Mouse (Mus musculus) heart, embryonic 14.5 days (tissue): ENCODE results near the gene Ccdc167. TPM values are rescaled to one million over a fixed set of nuclear protein-coding genes. Genes with fewer than 3 reads are reported as not detected.

ENCODE experiments used
- ATAC-seq: fragments of 200-750 bp; cut with Nextera tagmentation; 2 replicates; pipeline ENCODE4 v1.8.0; 2017; ENCODE audit warnings: low read depth, moderate TSS enrichment; ENCODE audit not compliant: insufficient number of reproducible peaks, insufficient read depth, low FRiP score
- H3K27ac ChIP-seq, 2 experiments: fragments of 200-500 bp in 1 of 2; fragments of 300-500 bp in 1 of 2; sonication (generic) in 1 of 2; replicated peaks in 1 of 2; 2 replicates each; pipeline ENCODE4 v1.5.1; 2012 to 2014; ENCODE audit warnings: low read depth in 2 of 2, low read length in 2 of 2, control low read depth in 1 of 2, mild to moderate bottlenecking in 1 of 2, mixed read lengths in 1 of 2; ENCODE audit not compliant: control insufficient read depth in 1 of 2, insufficient read depth in 1 of 2
- H3K27me3 ChIP-seq: fragments of 300-500 bp; sonication (generic); 2 replicates; pipeline ENCODE4 v1.6.1; 2014; ENCODE audit warnings: mild to moderate bottlenecking, low read length, control low read depth; ENCODE audit not compliant: control insufficient read depth, insufficient read depth
- H3K36me3 ChIP-seq: fragments of 300-500 bp; sonication (generic); 2 replicates; pipeline ENCODE4 v1.6.1; 2014; ENCODE audit warnings: mild to moderate bottlenecking, control low read depth, low read length, mixed read lengths; ENCODE audit not compliant: control insufficient read depth, insufficient read depth
- H3K4me1 ChIP-seq, 2 experiments: fragments of 200-500 bp in 1 of 2; fragments of 300-500 bp in 1 of 2; sonication (generic) in 1 of 2; 2 replicates each; pipeline ENCODE4 v1.6.1; 2012 to 2014; ENCODE audit warnings: low read length in 2 of 2, control low read depth in 1 of 2, mixed read lengths in 1 of 2; ENCODE audit not compliant: control insufficient read depth in 2 of 2, insufficient read depth in 2 of 2
- H3K4me2 ChIP-seq: fragments of 300-500 bp; sonication (generic); 2 replicates; pipeline ENCODE4 v1.6.1; 2014; ENCODE audit warnings: mild to moderate bottlenecking, low read length
- H3K4me3 ChIP-seq, 2 experiments: fragments of 200-500 bp in 1 of 2; fragments of 300-500 bp in 1 of 2; sonication (generic) in 1 of 2; 2 replicates each; pipeline ENCODE4 v1.5.1; 2012 to 2014; ENCODE audit warnings: low read length in 2 of 2, mild to moderate bottlenecking in 2 of 2, control low read depth in 1 of 2, low read depth in 1 of 2, moderate library complexity in 1 of 2; ENCODE audit not compliant: control insufficient read depth in 1 of 2, insufficient read depth in 1 of 2
- H3K9ac ChIP-seq: fragments of 300-500 bp; sonication (generic); 2 replicates; pipeline ENCODE4 v1.6.1; 2014; ENCODE audit warnings: mild to moderate bottlenecking, low read length
- H3K9me3 ChIP-seq: fragments of 300-500 bp; sonication (generic); 2 replicates; pipeline ENCODE4 v1.6.1; 2016; ENCODE audit warnings: low read length, control low read depth; ENCODE audit not compliant: control insufficient read depth
- WGBS: fragments of 180-500 bp; shearing (Covaris S2); extraction: QIAGEN DNeasy Blood & Tissue Kit; methylation state at CpG from one replicate; pipeline ENCODE4 v1.1.7; 2014; 5-methylcytosine and 5-hydroxymethylcytosine counted together
- polyA plus RNA-seq: library from polyadenylated mRNA; unstranded; fragments of >200 nt; fragmentation: Nextera tagmentation; extraction: Ambion mirVana; gene quantifications from 2 replicates; pipeline ENCODE4 v1.2.1, GENCODE M21; 2014

Ccdc167 gene
- polyA plus RNA-seq: 17.8 and 19.5 TPM in 2 replicates

DNA sequence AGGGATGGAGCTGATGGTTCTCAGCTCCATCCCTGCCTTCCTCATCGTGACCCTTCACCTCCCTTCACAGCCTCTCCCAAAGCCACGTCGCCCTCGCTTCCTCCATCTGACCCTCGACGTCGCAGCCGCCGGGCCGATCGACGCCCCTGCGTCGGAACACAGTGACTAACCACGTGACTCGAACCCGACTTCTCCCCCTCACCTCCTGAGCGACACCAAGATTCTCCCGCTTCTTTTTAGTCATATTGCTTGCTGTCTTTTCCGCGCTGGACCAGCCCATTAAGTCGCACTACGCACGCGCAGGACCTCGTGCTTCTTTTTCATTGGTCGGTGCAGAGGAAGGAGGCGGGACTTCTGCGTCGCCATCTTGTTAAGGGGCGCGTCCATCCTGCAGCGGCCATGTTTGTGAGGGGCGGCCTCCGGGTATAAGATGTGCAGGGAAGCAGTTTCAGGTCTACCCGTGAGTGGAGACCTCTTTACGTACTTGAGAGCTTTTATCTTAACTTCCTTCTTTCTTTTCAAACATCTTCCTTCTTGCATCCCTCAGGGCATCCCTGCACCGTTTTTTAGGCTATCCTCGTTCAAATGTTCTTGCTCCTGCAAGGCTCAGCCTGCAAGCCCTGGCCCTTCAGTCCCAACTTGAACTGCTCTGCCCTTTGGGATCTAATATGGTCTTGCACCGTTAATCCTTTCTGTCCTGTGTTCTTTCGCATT lies at the start of gene Ccdc167:
Gene Ccdc167, minus strand, starts transcription at position 313 of the 714 bp plus-strand sequence.
- H3K9me3 ChIP-seq: no peaks in the 10 kb centered on the region
- H3K27ac ChIP-seq: 0 out of 4 replicates have a peak within 1 kb of the TSS, but pooled peaks of 1 of the 2 experiments have one; percentile 3
- H3K27me3 ChIP-seq: no peaks in the 10 kb centered on the region
- 5% methylated on average over 41 of the region's 41 CpGs for WGBS
- peak within 1 kb of the TSS; percentile 74 for H3K9ac ChIP-seq
- peaks cover 7 to 17% of the 10 kb centered on the region in 2 experiments for H3K4me1 ChIP-seq
- H3K4me2 ChIP-seq: peak within 1 kb of the TSS; percentile 80
- ATAC-seq: peak; percentile 93
- peak within 1 kb of the TSS; percentile 55 to 68 for H3K4me3 ChIP-seq
- no peaks in the 10 kb centered on the region for H3K36me3 ChIP-seq

GRCm38 (mm10) chr17:29765380-29765779 lies 48.5 kb upstream of the Ccdc167 start:
- Histone ChIP-seq H3K4me1 (peaks cover 7% of the 10 kb centered on the region in 2 experiments; a peak in 2 of 4 replicates), H3K36me3 (no peaks in the 10 kb centered on the region), H3K9me3 (no peaks in the 10 kb centered on the region; the same call in 1 of the 2 replicates), H3K9ac (no peak overlapping the region), H3K27me3 (no peaks in the 10 kb centered on the region), H3K27ac (no peak overlapping the region), H3K4me3 (no peak overlapping the region), H3K4me2 (no peak overlapping the region)
- 83% methylated on average over 9 of the region's 9 CpGs for WGBS
- no peak for ATAC-seq

- H3K27me3 ChIP-seq: no peaks in the 10 kb centered on the region
- H3K4me1 ChIP-seq: peaks cover 7% of the 10 kb centered on the region in 2 experiments; a peak in 2 of 4 replicates
- WGBS: 73% methylated on average over 8 of the region's 8 CpGs
- ATAC-seq: no peak
- no peaks in the 10 kb centered on the region for H3K36me3 ChIP-seq
- no peak overlapping the region for H3K27ac ChIP-seq
- no peaks in the 10 kb centered on the region; the same call in 1 of the 2 replicates for H3K9me3 ChIP-seq
- no peak overlapping the region for H3K4me2 ChIP-seq
- H3K9ac ChIP-seq: no peak overlapping the region
- no peak overlapping the region for H3K4me3 ChIP-seq
Observed at GRCm38 (mm10) chr17:29762551-29762950, 45.7 kb upstream of the Ccdc167 start.

DNA sequence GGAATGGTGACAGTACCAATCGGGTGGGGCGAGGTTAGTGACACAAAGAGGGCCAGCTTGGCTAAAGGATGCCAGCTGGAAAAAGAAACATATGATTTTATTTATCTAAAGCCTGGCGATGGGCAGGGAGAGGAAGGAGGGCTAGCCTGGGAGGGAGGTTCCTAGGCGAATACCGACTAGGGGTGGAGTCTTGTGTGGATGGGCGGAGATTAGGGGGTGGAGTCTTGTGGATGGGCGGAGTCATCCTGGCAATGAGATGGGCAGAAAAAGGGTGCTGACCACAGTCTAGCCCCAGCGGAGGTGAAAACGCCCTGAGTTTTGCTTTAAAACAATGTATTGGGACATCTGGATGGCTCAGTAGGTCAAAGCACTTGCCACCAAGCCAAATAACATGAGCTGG lies 45.1 kb upstream of the Ccdc167 start:
- Histone ChIP-seq H3K9me3 (no peaks in the 10 kb centered on the region; the same call in 1 of the 2 replicates), H3K4me2 (no peak overlapping the region), H3K9ac (no peak overlapping the region), H3K36me3 (no peaks in the 10 kb centered on the region), H3K27me3 (no peaks in the 10 kb centered on the region), H3K4me1 (peaks cover 3 to 5% of the 10 kb centered on the region in 2 experiments; a peak in 2 of 4 replicates), H3K4me3 (no peak overlapping the region), H3K27ac (no peak overlapping the region)
- no peak for ATAC-seq
- 75% methylated on average over 9 of the region's 9 CpGs for WGBS

- Histone ChIP-seq H3K9ac (no peak overlapping the region), H3K27me3 (no peaks in the 10 kb centered on the region), H3K36me3 (no peaks in the 10 kb centered on the region), H3K4me1 (peaks cover 2 to 4% of the 10 kb centered on the region in 2 experiments; a peak in 2 of 4 replicates), H3K4me3 (no peak overlapping the region), H3K9me3 (no peaks in the 10 kb centered on the region; the same call in 1 of the 2 replicates), H3K27ac (peak overlapping the region in 1 of 2 experiments; percentile 61; a peak in 2 of 4 replicates), H3K4me2 (no peak overlapping the region)
- 76% methylated on average over 20 of the region's 21 CpGs for WGBS
- ATAC-seq: no peak
Observed at GRCm38 (mm10) chr17:29760404-29761375, 43.8 kb upstream of the Ccdc167 start.

GRCm38 (mm10) chr17:29759963-29760362 lies 43.1 kb upstream of the Ccdc167 start:
- peak overlapping the region; percentile 47 for H3K4me2 ChIP-seq

DNA sequence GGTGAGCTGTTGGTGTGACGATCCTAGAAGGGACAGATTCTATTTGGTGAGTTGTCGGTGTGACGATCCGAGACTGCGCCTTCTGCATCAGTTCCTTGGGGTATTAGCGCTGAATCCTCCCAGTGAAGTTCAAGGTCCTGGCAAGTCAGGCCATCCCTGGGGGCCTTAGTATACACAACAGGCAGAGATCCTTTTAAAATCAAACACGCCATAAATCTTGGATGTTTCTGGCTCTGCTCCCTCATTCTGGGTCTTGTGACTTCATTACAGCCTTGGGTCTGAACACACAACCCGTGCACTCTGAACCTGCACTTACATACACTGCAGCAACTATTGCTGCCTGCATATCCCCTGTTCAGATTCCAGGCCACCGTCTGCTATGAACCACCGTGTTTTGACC lies 39.5 kb upstream of the Ccdc167 start:
- Histone ChIP-seq H3K9me3 (no peaks in the 10 kb centered on the region), H3K4me2 (no peak overlapping the region), H3K27ac (no peak overlapping the region), H3K27me3 (no peaks in the 10 kb centered on the region), H3K4me3 (no peak overlapping the region), H3K4me1 (peaks cover 2 to 4% of the 10 kb centered on the region in 2 experiments; a peak in 2 of 4 replicates), H3K36me3 (no peaks in the 10 kb centered on the region), H3K9ac (no peak overlapping the region)
- 88% methylated on average over 10 of the region's 10 CpGs for WGBS
- no peak for ATAC-seq

More at GRCm38 (mm10) chr17:29759963-29760362, 43.1 kb upstream of the Ccdc167 start:
- H3K27me3 ChIP-seq: no peaks in the 10 kb centered on the region
- peak overlapping the region; percentile 35 to 61 for H3K27ac ChIP-seq
- ATAC-seq: no peak
- H3K4me3 ChIP-seq: no peak overlapping the region
- WGBS: 40% methylated on average over 19 of the region's 19 CpGs
- H3K36me3 ChIP-seq: no peaks in the 10 kb centered on the region
- H3K9me3 ChIP-seq: no peaks in the 10 kb centered on the region; the same call in 1 of the 2 replicates
- H3K4me1 ChIP-seq: peaks cover 2 to 4% of the 10 kb centered on the region in 2 experiments; a peak in 2 of 4 replicates
- no peak overlapping the region; the same call in 1 of the 2 replicates for H3K9ac ChIP-seq
